Mouse (Mus musculus) right cerebral cortex, postnatal 14 days (tissue): Measurements from ENCODE around the gene Alox12.

Experiments
- DNase-seq: peaks from one replicate; pipeline ENCODE4 v3.0.0; 2022

The Alox12 gene

GRCm38 (mm10) chr11:70239541-70240279 is 15.4 kb downstream of the Alox12 start, which contains the start of the genes Gm21988 and Rnasek:
Gene Gm21988, minus strand, starts transcription at chr11:70239830.
Gene Rnasek, minus strand, starts transcription at chr11:70239842.
- peak; percentile 64 for DNase-seq

DNA sequence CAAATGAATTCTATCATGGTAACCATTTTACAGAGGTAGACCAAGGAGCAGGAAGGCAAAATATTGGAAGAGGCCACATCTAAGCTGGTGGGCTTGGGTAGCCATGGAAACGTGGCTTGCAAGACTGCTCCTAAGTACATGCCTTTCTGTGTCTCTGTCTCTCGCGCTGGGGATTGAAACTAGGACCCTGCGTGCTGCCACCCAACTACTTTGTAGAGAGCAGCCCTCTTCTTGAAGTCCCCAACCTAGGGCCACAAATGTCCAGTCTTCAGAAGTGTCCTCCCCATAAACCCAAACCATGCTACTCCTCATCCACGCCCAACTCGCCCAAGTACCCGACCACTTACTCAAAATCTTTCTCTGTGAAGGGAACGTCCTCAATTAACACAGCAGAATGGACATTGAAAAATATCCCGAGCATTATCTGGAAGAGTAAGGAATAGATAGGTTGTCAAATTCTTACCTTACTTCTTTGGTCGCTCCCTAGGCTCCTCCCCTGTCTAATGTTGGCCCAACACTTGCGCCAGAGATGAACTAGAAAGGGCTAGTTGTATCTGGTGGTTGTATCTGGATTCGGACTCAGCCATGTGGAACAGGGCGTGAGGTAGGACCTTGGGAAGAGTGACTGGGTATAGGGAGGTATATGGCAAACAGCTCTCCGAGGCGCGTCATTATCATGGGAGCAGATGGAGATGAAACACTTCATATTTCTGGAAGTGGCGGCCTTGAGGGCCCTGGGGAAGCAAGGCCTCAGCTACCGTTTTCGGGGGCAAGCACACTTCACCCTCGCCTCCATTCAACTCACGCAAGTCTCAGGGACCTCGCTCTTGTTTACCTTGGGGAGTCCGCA is 16.3 kb downstream of the Alox12 start:
- no peak for DNase-seq

- peak; percentile 99 for DNase-seq
Observed at GRCm38 (mm10) chr11:70237457-70238167, 17.5 kb downstream of the Alox12 start, which contains the start of gene 0610010K14Rik. Gene 0610010K14Rik, minus strand, starts transcription at chr11:70237914.

GRCm38 (mm10) chr11:70236717-70237116 is 18.4 kb downstream of the Alox12 start:
- no peak for DNase-seq

GRCm38 (mm10) chr11:70235254-70235900 is 19.8 kb downstream of the Alox12 start:
- no peak for DNase-seq

GRCm38 (mm10) chr11:70234497-70234896 is 20.7 kb downstream of the Alox12 start:
- DNase-seq, result no peak

GRCm38 (mm10) chr11:70234037-70234436 is 21.1 kb downstream of the Alox12 start:
- DNase-seq, result no peak

- no peak for DNase-seq
Observed at GRCm38 (mm10) chr11:70233016-70233415, 22.1 kb downstream of the Alox12 start.

- DNase-seq, result no peak
Observed at GRCm38 (mm10) chr11:70232546-70232945, 22.6 kb downstream of the Alox12 start.

GRCm38 (mm10) chr11:70230239-70230727 is 24.9 kb downstream of the Alox12 start:
- peak; percentile 81 for DNase-seq

- no peak for DNase-seq
Observed at GRCm38 (mm10) chr11:70229260-70230010, 25.7 kb downstream of the Alox12 start, which contains the start of gene Bcl6b. Gene Bcl6b, minus strand, starts transcription at chr11:70229798.

GRCm38 (mm10) chr11:70228828-70229227 is 26.3 kb downstream of the Alox12 start:
- DNase-seq, result peak; percentile 84

- no peak for DNase-seq
Observed at GRCm38 (mm10) chr11:70227661-70228245, 27.4 kb downstream of the Alox12 start.

- no peak for DNase-seq
Observed at GRCm38 (mm10) chr11:70227126-70227525, 28.0 kb downstream of the Alox12 start.

DNA sequence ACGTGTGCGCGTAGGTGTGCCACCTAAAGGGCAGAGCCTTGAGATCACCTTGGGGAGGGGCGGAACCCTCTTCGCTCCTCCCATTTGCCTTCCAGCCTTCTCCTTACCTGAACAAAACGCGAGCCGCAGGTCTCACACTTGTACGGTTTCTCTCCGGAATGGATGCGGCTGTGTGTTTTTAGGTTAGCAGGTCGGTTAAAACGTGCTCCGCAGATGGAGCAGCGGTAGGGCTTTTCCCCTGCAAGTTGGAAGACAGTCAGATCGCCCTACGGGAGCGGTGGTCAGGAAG is 28.6 kb downstream of the Alox12 start:
- DNase-seq, result no peak

- no peak for DNase-seq
Observed at GRCm38 (mm10) chr11:70225798-70226601, 29.2 kb downstream of the Alox12 start.

DNA sequence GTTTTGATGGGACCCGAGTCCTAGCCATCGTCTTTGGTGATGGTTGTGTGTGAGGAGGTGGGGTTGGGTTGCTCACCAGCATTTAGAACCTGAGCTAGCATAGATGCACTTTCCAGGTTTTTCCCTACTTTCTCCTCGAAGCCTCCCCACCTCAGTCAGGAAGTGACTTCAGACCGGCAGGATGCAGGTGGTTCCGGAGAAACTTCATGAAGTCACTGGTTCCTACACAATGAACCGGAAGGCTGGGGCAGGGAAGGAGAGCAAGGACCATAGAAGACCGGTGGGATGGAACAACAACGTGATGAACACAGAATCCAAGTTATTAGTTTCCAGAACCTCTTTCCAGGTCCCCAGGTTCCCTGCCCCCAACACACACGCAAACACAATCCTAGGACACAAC is 31.4 kb downstream of the Alox12 start:
- DNase-seq, result no peak

DNA sequence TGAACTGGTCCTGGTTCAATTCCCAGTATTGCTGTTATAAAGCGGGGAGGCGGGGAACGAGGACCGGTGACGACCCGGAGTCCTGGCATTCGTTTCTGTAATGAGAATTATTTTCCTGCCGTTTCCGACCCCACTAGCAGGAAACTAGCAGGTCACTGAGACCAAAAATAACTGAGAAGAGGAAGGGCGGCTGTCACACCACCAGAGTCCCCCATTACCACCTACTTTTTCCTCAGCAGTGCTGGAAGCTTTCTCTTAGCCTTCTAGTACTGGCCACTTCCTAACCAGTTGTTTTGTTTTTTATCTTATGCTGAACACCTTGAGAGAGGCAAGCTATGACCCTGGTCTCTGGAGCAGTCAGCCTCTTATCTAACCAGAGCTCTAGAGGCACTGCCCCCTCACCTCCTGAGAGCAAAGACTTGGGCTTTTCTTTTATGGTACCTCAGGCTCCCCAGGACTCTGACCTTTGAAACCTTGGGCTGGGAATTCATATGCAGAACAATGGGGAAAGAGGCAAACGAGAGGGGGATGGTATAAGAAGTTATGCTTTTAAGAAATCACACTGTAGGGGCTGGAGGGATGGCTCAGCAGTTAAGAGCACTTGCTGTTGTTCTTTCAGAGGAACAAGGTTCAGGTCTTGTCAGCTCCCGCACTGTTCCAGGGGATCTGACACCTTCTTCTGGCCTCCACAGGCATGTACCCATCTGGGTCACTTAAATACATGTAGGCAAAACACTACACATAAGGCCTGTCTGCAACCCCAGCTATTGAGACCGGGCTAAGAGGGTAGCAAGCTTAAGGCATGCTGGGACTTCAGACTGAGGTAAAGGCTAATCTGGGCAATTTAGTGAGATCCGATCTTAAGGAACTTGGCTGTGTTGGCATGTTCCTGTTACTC is 33.3 kb downstream of the Alox12 start:
- no peak for DNase-seq
